Mouse (Mus musculus) left cerebral cortex, postnatal 25 days (tissue): ENCODE results near the gene Coil. TPM values are rescaled to one million over a fixed set of nuclear protein-coding genes. Genes with fewer than 3 reads are reported as not detected.

ENCODE experiments used
- DNase-seq, 2 experiments: peaks; one replicate each; pipeline ENCODE4 v3.0.0; 2022; ENCODE audit warnings: low spot score in 2 of 2, mixed read lengths in 1 of 2
- intact Hi-C: fragments of 180-260 bp; cut with DNase I; formaldehyde crosslinking; loops from one replicate; pipeline ENCODE4 v1.15.1; 2025
- total RNA-seq, 2 experiments: library from RNA; stranded (reverse); gene quantifications; 2 replicates each; pipeline ENCODE4 v1.2.3; 2021

The Coil gene
- total RNA-seq = 10 to 100 TPM; 21.9 to 22.7 TPM

- intact Hi-C loops = no loop called here
- DNase-seq = peak in 1 of 2 experiments; percentile 5
Observed at GRCm38 (mm10) chr11:88970202-88970732, at the start of gene Coil. Gene Coil (plus strand): TSS chr11:88970252.

GRCm38 (mm10) chr11:88926566-88926965, 43.5 kb upstream of the Coil start:
- intact Hi-C loops = no loop called here
- no peak for DNase-seq

GRCm38 (mm10) chr11:88931692-88932530, 38.1 kb upstream of the Coil start:
- no peak for DNase-seq
- intact Hi-C loops = no loop called here

GRCm38 (mm10) chr11:88933030-88933429, 37.0 kb upstream of the Coil start:
- no peak for DNase-seq
- intact Hi-C loops = no loop called here

GRCm38 (mm10) chr11:88934089-88935000, 35.7 kb upstream of the Coil start:
- intact Hi-C loops = no loop called here
- DNase-seq = peak; percentile 36 to 92

GRCm38 (mm10) chr11:88937886-88938285, 32.2 kb upstream of the Coil start:
- intact Hi-C loops = loop anchor here (5.0 kb wide), 1 partner anchor 86 kb away; no protein-coding TSS in a partner anchor
- DNase-seq = no peak

GRCm38 (mm10) chr11:88938770-88939169, 31.3 kb upstream of the Coil start:
- DNase-seq = no peak
- intact Hi-C loops = loop anchor here (5.0 kb wide), 1 partner anchor 86 kb away; no protein-coding TSS in a partner anchor

GRCm38 (mm10) chr11:88939634-88940033, 30.4 kb upstream of the Coil start:
- intact Hi-C loops = loop anchor here (5.0 kb wide), 1 partner anchor 87 kb away; no protein-coding TSS in a partner anchor

GRCm38 (mm10) chr11:88941489-88941888, 28.6 kb upstream of the Coil start:
- intact Hi-C loops = no loop called here

More at GRCm38 (mm10) chr11:88939634-88940033, 30.4 kb upstream of the Coil start:
- peak in 1 of 2 experiments; percentile 72 for DNase-seq

GRCm38 (mm10) chr11:88945971-88946585, 24.0 kb upstream of the Coil start:
- DNase-seq = no peak

More at GRCm38 (mm10) chr11:88941489-88941888, 28.6 kb upstream of the Coil start:
- DNase-seq = no peak

GRCm38 (mm10) chr11:88948896-88949295, 21.2 kb upstream of the Coil start:
- intact Hi-C loops = no loop called here
- no peak for DNase-seq

More at GRCm38 (mm10) chr11:88945971-88946585, 24.0 kb upstream of the Coil start:
- intact Hi-C loops = no loop called here

- intact Hi-C loops = no loop called here
- no peak for DNase-seq
Observed at GRCm38 (mm10) chr11:88949802-88950639, 20.0 kb upstream of the Coil start.

GRCm38 (mm10) chr11:88950640-88951250, 19.3 kb upstream of the Coil start:
- intact Hi-C loops = no loop called here
- DNase-seq = no peak

- intact Hi-C loops = no loop called here
- DNase-seq = no peak
Observed at GRCm38 (mm10) chr11:88951576-88951975, 18.5 kb upstream of the Coil start.

GRCm38 (mm10) chr11:88952117-88952516, 17.9 kb upstream of the Coil start:
- intact Hi-C loops = no loop called here
- DNase-seq = no peak

GRCm38 (mm10) chr11:88953582-88953981, 16.5 kb upstream of the Coil start:
- DNase-seq = no peak
- intact Hi-C loops = no loop called here

GRCm38 (mm10) chr11:88954803-88955202, 15.2 kb upstream of the Coil start:
- DNase-seq = peak in 1 of 2 experiments; percentile 25
- intact Hi-C loops = loop anchor here (5.0 kb wide), 3 partner anchors 48 to 108 kb away; partner anchors contain the start of gene Akap1
